Mouse (Mus musculus): ENCODE data around the gene Btnl4.

GRCm38 (mm10) chr17:34476427-34476826 lies 691 bp downstream of the Btnl4 start:
- TF ChIP-seq POLR2A (IDR thresholded peaks at IDR 0.05; ENCODE audit: borderline replicate concordance, insufficient read depth, low read length) (no peak), CTCF (IDR thresholded peaks at IDR 0.05; ENCODE audit: borderline replicate concordance, insufficient read depth, low read depth, low read length) (no peak)

All from cerebellum, adult 2 months (tissue).